Mouse (Mus musculus) kidney, adult 2 months (tissue): ENCODE data around the gene Sept10.
A peak's percentile ranks its signal among the peaks of the same experiment; 100 is the strongest.

Source experiments
- CTCF ChIP-seq: fragments of 200-500 bp; conservative IDR thresholded peaks from 2 replicates; pipeline ENCODE4 v1.5.1; 2011; ENCODE audit warnings: low read depth, mild to moderate bottlenecking, control low read depth, low read length, moderate library complexity, mixed read lengths; ENCODE audit not compliant: insufficient read depth, insufficient read length
- POLR2A ChIP-seq: fragments of 200-500 bp; IDR thresholded peaks from one replicate; pipeline ENCODE4 v1.6.1; 2011; ENCODE audit warnings: low read depth, low read length, control low read depth

- TF ChIP-seq POLR2A = peak; percentile 66
- no peak for TF ChIP-seq CTCF
These were observed at the start of gene Sept10, which contains the start of gene Sowahc for GRCm38 (mm10) chr10:59221473-59222270.
